Mouse (Mus musculus) embryo, embryonic 11 days (tissue): Measurements from ENCODE around the gene Cdc37.

ENCODE experiments used
- DNase-seq: peaks from one replicate; pipeline ENCODE4 v3.0.0-alpha.2; 2015

Gene Cdc37

GRCm38 (mm10) chr9:21135329-21135890 is 14.4 kb downstream of the Cdc37 start:
- DNase-seq: no peak

- no peak for DNase-seq
These were observed 15.0 kb downstream of the Cdc37 start for GRCm38 (mm10) chr9:21134595-21135328.

- no peak for DNase-seq
These were observed 16.6 kb downstream of the Cdc37 start for GRCm38 (mm10) chr9:21133064-21133707.

GRCm38 (mm10) chr9:21132102-21132775 is 17.5 kb downstream of the Cdc37 start:
- DNase-seq: no peak

- DNase-seq: peak; percentile 97
These were observed 18.5 kb downstream of the Cdc37 start, which contains the start of gene Tyk2 for GRCm38 (mm10) chr9:21131059-21131956. Gene Tyk2, minus strand, starts transcription at chr9:21131243.

- no peak for DNase-seq
These were observed 23.5 kb downstream of the Cdc37 start for GRCm38 (mm10) chr9:21126259-21126627.

- no peak for DNase-seq
These were observed 24.1 kb downstream of the Cdc37 start for GRCm38 (mm10) chr9:21125502-21126258.

GRCm38 (mm10) chr9:21124837-21125236 is 24.9 kb downstream of the Cdc37 start:
- no peak for DNase-seq

- no peak for DNase-seq
These were observed 28.3 kb downstream of the Cdc37 start for GRCm38 (mm10) chr9:21121483-21121882.

- no peak for DNase-seq
These were observed 32.7 kb downstream of the Cdc37 start for GRCm38 (mm10) chr9:21117073-21117472.

- no peak for DNase-seq
These were observed 34.7 kb downstream of the Cdc37 start for GRCm38 (mm10) chr9:21115105-21115504.

- DNase-seq: no peak
These were observed 35.6 kb downstream of the Cdc37 start for GRCm38 (mm10) chr9:21114190-21114589.

- DNase-seq: no peak
These were observed 36.0 kb downstream of the Cdc37 start for GRCm38 (mm10) chr9:21113751-21114150.

- DNase-seq: no peak
These were observed 42.1 kb downstream of the Cdc37 start for GRCm38 (mm10) chr9:21107607-21108237.

GRCm38 (mm10) chr9:21105760-21106564 is 43.8 kb downstream of the Cdc37 start:
- DNase-seq: no peak

- DNase-seq: no peak
These were observed 45.0 kb downstream of the Cdc37 start for GRCm38 (mm10) chr9:21104814-21105213.

GRCm38 (mm10) chr9:21102076-21102475 is 47.7 kb downstream of the Cdc37 start:
- no peak for DNase-seq

GRCm38 (mm10) chr9:21100447-21101161 is 49.2 kb downstream of the Cdc37 start:
- peak; percentile 20 for DNase-seq

GRCm38 (mm10) chr9:21097793-21098192 is 52.0 kb downstream of the Cdc37 start:
- no peak for DNase-seq

GRCm38 (mm10) chr9:21095958-21096357 is 53.8 kb downstream of the Cdc37 start:
- DNase-seq: no peak
